Mouse (Mus musculus) gastrocnemius, adult 2 months (tissue): ENCODE measurements around the gene Frem1. TPM values are rescaled to one million over a fixed set of nuclear protein-coding genes. Genes with fewer than 3 reads are reported as not detected.
A peak's percentile ranks its signal among the peaks of the same experiment; 100 is the strongest.

Experiments used
- DNase-seq: peaks from one replicate; pipeline ENCODE4 v3.0.0; 2022
- H3K27ac ChIP-seq: fragments of 200-600 bp; 2 replicates; pipeline ENCODE4 v1.8.1; 2022; ENCODE audit warnings: mild to moderate bottlenecking
- H3K4me3 ChIP-seq: fragments of 200-600 bp; 2 replicates; pipeline ENCODE4 v1.8.1; 2022; ENCODE audit warnings: mild to moderate bottlenecking, moderate library complexity
- CTCF ChIP-seq: fragments of 200-600 bp; IDR thresholded peaks from 2 replicates; pipeline ENCODE4 v1.8.1; 2022; ENCODE audit warnings: antibody characterized with exemption, mild to moderate bottlenecking, moderate library complexity
- intact Hi-C: fragments of 180-260 bp; cut with DNase I; formaldehyde crosslinking; loops from one replicate; pipeline ENCODE4 v1.15.1; 2025
- long read RNA-seq, 2 experiments: library from polyadenylated mRNA; stranded (forward); transcript quantifications; one replicate each; pipeline ENCODE4 v2.0.0; 2021
- total RNA-seq, 2 experiments: library from RNA; stranded (reverse); gene quantifications; 2 replicates each; pipeline ENCODE4 v1.2.3; 2021

The Frem1 gene
- total RNA-seq = under 1 TPM; 0.38 to 0.64 TPM
- long read RNA-seq, experiment 1 = 0 reads
- long read RNA-seq, experiment 2 = 0 reads

DNA sequence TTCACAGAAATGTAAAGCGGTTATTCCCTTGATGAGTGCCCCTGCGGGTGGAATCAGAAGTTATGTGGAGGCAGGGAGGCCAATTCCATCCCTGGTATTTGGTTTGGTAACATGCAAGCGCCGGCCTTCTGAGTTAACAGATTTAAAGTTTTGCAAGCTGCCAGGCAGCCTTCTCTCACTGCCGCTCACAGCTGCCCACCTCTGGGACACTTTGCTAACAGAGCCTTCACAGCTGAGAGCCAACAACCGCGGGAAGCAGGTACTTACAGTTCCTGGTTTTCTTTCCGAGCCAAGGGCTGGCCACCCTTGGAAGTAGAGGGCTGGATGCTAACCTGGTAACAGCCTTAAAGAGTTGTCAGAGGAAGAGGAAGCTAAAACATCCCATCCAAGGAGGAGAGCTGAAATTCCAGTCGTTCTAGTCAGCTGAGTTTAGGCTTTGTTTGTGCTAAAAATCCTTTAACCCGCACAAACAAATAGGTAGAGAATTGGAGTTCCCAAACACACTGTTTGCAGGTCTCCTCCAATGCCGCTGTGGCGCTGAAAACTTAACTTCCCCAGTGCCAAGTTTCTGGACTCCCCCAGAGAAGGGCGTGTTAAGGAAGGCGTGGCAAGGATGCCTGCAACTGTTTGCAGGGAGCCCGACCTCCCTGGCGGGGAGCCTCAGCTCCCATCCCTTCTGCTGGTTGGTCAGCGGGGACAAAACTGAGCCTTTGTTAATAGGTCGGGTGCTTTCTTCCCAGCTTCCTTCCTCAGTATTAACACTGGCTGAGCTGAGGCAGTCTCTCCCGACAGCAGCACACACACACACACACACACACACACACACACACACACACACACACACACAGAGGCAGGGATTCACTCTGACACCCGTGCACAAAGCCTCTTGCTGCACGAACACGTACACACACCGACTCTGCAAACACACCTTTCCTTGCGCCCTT lies at the start of gene Frem1:
Frem1 (minus strand) TSS at position 706 of the 944 bp plus-strand sequence.
- peak; percentile 63 for DNase-seq
- peak within 1 kb of the TSS; percentile 55 for H3K4me3 ChIP-seq
- TF ChIP-seq CTCF = no peak
- 0 out of 2 replicates have a peak within 1 kb of the TSS, but pooled peaks have one; percentile 24 for H3K27ac ChIP-seq
- intact Hi-C loops = no loop called here

DNA sequence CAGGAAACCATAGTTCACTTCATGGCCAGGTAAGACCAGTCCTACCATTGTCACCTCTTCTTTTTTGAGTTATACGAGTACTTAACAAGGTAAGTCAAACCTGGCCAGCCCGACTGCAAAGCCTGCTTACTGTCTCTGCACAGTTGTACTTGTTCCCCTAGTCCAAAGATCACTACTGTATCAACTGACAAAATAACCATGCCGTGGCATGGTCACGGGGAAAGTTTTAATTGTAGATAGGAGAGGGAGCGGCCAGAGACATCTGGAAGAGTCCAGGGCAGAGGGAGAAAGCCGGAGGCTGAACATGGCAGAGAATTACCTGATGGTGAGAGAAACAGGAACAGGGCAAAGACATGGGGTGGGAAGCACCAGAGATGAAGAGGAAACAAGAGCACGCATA lies 46.9 kb upstream of the Frem1 start:
- TF ChIP-seq CTCF = no peak
- Histone ChIP-seq H3K27ac (no peak overlapping the region), H3K4me3 (no peak overlapping the region)
- no peak for DNase-seq
- intact Hi-C loops = no loop called here

DNA sequence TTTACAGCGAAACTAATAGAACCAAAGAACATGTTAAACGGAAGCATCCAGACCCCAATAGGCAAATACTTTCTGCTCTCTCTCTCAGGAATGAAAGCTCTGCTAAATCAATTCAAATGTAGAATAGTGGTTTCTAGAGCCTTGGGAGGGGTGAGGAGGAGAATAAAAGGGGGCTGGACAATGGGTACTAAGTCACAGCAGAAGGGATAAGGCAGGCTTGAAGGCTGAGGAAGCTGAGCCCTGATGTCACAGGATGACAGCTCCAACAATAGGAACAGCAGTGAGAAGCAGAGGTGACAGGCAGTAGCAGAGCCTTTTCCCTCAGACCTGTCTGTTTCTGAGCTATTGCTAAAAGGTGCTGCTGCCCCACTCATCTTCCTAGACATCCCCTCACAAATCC lies 41.8 kb upstream of the Frem1 start:
- no peak overlapping the region for H3K4me3 ChIP-seq
- intact Hi-C loops = no loop called here
- no peak for DNase-seq
- H3K27ac ChIP-seq = no peak overlapping the region
- no peak for TF ChIP-seq CTCF

DNA sequence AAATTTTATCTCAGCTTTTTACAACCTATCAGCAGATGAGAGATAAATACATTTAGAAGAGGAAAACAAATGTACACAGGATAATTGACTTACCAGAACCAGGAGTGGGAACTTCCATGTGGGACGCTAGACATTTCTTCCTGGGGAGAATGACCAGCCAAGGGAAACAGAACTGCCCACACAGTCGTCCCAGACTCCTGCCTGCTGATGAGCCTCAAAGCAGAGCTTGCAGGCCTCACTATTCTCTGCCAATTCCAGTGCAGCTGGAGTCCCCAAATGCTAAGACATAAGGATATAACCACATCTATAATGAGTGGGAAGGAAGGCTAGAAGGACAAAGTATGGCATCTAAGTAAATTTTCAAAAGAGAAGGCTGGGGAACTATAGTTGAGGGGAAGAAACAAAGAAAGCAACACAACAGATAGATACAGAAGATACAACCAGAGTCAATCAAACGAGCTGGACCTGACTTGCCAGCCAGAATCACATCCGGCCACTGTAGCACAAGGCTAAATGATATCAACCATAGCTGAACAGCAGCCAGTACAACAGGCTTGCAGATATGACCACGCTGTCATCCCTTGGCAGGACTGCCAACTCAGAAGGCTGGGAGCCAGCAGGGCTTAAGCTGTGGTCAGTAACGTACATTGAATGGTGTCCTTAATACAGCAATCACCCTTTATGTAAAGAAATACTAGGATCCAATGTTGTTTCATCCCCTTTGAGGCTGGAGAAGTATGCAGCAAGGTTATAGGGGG lies 38.7 kb upstream of the Frem1 start:
- H3K4me3 ChIP-seq = no peak overlapping the region
- intact Hi-C loops = no loop called here
- H3K27ac ChIP-seq = no peak overlapping the region
- peak; percentile 30 for DNase-seq
- no peak for TF ChIP-seq CTCF

DNA sequence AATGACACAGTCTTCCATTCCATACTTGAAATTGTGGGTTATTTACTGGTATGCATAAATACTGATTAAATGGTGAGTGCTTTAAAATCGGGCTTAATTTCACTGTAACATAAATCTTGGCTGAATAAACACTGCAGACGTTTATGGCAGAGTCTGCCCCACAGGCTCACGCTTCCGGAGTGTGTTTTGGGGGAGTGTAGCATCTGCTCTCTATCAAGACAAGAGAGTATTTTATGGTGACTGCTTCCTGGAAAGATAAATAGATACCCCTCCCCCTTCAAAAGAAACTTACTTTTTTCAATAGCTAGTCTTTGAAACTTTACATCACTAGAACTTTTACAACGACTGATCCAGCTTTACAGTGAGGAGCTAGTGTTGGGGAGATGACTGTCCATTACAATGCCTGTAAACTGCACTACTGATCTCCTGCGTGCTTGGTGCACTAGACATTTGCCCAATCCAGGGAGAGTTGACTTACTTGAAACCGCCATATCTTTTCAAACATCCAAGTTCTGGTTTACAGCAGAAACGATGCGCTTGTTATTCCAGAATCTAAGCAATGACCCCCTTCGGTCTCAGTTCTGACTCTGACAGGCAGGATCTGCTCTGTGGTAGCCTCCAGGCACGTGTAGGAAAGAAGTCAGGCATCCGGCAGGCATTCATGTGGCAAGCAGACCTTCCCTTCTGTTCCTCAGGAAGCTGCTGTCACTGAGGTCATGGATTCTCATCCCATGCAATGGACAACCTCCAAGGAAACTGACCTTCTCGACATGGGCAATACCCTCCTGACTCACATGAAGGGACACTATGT lies 28.4 kb upstream of the Frem1 start:
- DNase-seq = no peak
- intact Hi-C loops = no loop called here
- TF ChIP-seq CTCF = no peak
- Histone ChIP-seq H3K27ac (no peak overlapping the region), H3K4me3 (no peak overlapping the region)

DNA sequence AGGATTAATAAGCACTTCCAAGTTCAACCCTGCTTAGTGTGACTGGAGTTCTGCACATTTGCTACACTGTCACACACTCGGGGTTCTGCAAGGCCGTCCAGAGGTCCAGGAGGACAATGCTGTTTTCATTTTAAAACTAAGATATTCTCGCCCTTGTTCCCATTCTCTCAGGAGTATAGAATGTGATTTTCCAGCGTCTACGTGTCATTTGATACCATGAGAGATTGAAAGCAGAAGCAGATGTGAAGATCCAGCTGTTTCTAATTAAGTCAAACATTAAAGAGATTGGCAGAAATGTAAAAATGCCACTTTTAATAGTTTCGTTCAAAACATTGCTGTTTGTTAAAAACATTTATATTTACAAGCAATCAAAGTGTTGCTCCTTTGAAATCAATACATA lies 12.1 kb upstream of the Frem1 start:
- intact Hi-C loops = no loop called here
- TF ChIP-seq CTCF = no peak
- no peak for DNase-seq
- Histone ChIP-seq H3K27ac (no peak overlapping the region), H3K4me3 (no peak overlapping the region)

DNA sequence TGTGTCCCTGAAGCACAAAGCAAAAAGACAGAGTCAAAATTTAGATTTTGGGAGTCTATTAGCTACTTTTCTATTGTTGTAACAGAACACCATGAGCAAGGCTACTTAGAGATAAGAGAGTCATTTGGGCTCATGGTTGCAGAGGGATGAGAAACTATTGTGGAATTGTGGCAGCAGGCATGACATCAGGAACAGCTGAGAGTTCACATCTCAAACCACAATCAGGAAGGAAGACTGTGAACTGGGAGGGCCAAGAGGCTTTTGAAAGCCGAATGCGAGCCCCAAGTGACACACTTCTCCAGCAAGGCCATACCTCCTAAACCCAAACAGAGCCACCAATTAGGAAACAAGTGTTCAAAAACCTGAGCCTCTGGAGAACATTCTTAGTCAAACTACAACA lies 9.4 kb upstream of the Frem1 start:
- H3K4me3 ChIP-seq = no peak overlapping the region
- DNase-seq = no peak
- no peak overlapping the region for H3K27ac ChIP-seq
- intact Hi-C loops = no loop called here
- no peak for TF ChIP-seq CTCF

DNA sequence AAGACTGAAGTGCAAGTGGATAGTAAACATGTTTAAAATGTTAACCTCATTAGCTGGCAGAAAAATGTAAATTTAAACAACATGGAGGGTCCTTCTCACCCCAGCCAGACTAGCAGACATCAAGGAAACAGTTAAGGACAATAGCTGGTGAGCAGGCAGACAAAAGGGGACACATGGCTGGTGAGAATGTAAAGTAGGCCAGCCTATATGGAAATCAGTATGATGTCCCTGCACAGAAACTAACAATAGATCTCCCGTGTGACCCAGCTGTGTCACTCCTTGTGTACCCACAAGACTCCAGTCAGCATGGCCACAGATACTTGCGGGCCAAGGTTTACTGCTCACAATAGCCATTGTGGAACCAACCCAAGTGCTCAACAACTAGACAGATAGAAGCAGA lies 6.5 kb upstream of the Frem1 start:
- Histone ChIP-seq H3K27ac (no peak overlapping the region), H3K4me3 (no peak overlapping the region)
- no peak for DNase-seq
- TF ChIP-seq CTCF = no peak
- intact Hi-C loops = no loop called here

DNA sequence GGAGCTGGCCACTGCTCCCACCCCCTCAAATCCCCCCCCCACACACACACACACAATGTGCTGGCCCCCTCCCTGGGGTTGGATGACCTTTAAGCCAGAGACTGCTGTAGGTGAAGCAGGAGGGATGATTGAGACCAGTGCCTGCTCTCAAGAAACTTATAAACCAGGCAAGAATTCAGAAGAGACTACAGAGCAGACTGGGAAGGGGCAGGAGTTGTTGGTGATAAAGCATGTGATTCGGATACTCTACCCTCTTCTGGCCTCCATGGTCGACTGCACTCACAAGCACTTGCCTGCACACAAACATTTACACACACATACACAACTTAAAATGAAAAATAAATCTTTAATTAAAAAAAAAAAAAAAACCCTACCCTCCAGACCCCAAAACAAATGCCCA lies 6.0 kb upstream of the Frem1 start:
- no peak for DNase-seq
- TF ChIP-seq CTCF = no peak

DNA sequence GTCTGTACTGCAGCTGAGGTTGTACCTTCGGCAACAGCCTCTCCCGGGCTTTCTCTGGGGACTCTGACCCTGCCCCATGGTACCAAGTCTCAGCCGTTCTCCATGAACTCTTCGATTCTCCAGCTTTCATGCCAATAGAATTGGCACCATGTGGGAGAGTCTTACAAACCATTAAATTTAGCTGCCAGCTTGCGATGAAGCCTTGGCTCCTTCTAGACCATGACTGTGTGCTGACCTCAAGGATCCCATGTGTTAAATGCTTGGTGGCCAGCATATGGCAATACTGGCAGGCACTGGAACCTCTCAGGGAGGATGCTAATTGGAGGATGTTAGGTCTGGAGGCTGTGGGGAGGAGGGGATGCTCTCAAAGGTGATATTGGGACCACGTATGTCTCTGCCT lies 4.4 kb upstream of the Frem1 start:
- TF ChIP-seq CTCF = no peak
- H3K27ac ChIP-seq = no peak overlapping the region
- no peak overlapping the region for H3K4me3 ChIP-seq
- no peak for DNase-seq
- intact Hi-C loops = no loop called here

More for the DNA sequence above, 6.0 kb upstream of the Frem1 start:
- intact Hi-C loops = no loop called here
- no peak overlapping the region for H3K27ac ChIP-seq
- H3K4me3 ChIP-seq = no peak overlapping the region

DNA sequence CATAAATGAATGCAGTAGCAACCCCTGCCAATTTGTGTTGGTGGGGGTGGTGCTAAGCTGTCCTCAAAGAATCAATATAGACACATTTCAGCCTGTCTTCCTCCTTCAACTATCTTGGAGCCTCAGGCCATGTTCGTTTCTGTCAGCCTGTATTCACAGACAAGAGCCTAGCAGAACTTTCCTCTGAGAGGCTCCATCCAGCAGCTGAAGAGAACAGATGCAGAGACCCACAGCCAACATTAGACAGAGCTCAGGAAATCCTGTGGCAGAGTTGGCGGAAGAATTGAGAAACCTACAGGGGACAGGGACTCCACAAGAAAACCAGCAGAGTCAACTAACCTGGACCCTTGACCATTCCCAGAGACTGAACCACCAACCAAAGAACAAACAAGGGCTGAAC lies 3.3 kb upstream of the Frem1 start:
- H3K4me3 ChIP-seq = no peak overlapping the region
- TF ChIP-seq CTCF = no peak
- H3K27ac ChIP-seq = no peak overlapping the region
- no peak for DNase-seq
- intact Hi-C loops = no loop called here

DNA sequence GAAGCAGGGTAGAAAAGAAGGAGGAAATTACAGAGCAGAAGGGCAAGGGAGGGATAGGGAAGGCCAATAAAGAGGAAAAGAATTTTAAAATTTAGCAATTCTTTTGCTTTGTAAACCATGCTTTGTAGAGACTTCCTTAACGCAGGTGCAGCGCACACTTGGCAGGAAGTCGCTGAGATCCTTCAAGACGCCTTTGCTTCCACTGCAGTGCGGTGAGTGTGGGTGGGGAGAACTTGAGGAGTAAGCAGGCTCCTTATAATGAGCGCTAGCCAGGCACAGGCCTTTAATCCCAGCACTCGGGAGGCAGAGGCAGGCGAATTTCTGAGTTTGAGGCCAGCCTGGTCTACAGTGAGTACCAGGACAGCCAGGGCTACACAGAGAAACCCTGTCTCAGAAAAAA lies 1.1 kb upstream of the Frem1 start:
- no peak for DNase-seq
- TF ChIP-seq CTCF = no peak
- H3K4me3 ChIP-seq = no peak overlapping the region
- intact Hi-C loops = no loop called here
- no peak overlapping the region for H3K27ac ChIP-seq
